Mouse (Mus musculus) gastrocnemius, adult 2 months (tissue): Measurements from ENCODE around the gene Mrps7. TPM values are rescaled to one million over a fixed set of nuclear protein-coding genes. Genes with fewer than 3 reads are reported as not detected.

Source experiments
- DNase-seq: peaks from one replicate; pipeline ENCODE4 v3.0.0; 2022
- H3K27ac ChIP-seq: fragments of 200-600 bp; 2 replicates; pipeline ENCODE4 v1.8.1; 2022; ENCODE audit warnings: mild to moderate bottlenecking
- H3K4me3 ChIP-seq: fragments of 200-600 bp; 2 replicates; pipeline ENCODE4 v1.8.1; 2022; ENCODE audit warnings: mild to moderate bottlenecking, moderate library complexity
- CTCF ChIP-seq: fragments of 200-600 bp; IDR thresholded peaks from 2 replicates; pipeline ENCODE4 v1.8.1; 2022; ENCODE audit warnings: antibody characterized with exemption, mild to moderate bottlenecking, moderate library complexity
- intact Hi-C: fragments of 180-260 bp; cut with DNase I; formaldehyde crosslinking; loops from one replicate; pipeline ENCODE4 v1.15.1; 2025
- total RNA-seq, 2 experiments: library from RNA; stranded (reverse); gene quantifications; 2 replicates each; pipeline ENCODE4 v1.2.3; 2021

Gene Mrps7
- total RNA-seq, 2 experiments from 2014 or later = 66.8 to 88.5 TPM

DNA sequence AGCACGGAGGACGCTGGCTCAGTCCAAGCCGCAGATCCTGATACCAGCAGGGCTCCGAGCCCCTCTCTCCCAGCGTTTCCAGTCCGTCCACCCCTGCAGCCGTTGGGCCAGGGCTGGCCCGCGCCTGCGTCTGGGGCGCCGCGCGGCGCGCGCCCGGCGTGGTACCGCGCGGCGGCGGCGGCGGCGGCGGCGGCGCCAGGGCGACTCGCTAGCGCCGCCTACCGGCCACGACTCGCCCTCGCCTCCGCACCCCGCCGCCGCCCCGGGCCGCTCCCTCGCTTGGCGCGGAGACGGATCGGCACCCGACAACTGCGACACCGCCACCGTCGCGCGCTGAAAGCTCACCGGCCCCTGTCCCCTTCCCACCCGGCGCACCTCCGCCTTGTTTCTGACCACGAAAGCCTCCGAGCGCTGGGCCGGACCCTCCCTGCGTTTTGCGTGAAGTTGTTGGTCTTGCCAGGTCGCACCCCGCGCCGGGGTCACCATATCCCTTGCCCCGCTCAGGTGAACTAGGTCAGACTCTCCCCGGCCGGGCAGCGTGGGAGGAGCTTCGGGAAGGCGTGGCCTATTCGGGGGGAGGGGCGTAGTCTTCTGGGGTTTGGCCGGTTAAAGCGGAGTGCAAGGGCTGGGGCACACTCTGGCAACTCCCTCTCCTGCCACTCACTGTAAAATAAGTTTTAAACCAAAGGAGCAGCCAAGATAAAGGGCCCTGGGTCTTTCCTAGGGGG is 8.8 kb downstream of the Mrps7 start, which contains the start of gene Mif4gd:
Gene Mif4gd, minus strand, starts transcription at position 560 of the 728 bp plus-strand sequence.
- intact Hi-C loops = loop anchor here (5.0 kb wide), 2 partner anchors 75 to 130 kb away; partner anchors contain the start of gene Sumo2
- DNase-seq = peak; percentile 95
- peak; percentile 69 for TF ChIP-seq CTCF
- H3K27ac ChIP-seq = peak within 1 kb of the TSS; percentile 100
- H3K4me3 ChIP-seq = peak within 1 kb of the TSS; percentile 94

DNA sequence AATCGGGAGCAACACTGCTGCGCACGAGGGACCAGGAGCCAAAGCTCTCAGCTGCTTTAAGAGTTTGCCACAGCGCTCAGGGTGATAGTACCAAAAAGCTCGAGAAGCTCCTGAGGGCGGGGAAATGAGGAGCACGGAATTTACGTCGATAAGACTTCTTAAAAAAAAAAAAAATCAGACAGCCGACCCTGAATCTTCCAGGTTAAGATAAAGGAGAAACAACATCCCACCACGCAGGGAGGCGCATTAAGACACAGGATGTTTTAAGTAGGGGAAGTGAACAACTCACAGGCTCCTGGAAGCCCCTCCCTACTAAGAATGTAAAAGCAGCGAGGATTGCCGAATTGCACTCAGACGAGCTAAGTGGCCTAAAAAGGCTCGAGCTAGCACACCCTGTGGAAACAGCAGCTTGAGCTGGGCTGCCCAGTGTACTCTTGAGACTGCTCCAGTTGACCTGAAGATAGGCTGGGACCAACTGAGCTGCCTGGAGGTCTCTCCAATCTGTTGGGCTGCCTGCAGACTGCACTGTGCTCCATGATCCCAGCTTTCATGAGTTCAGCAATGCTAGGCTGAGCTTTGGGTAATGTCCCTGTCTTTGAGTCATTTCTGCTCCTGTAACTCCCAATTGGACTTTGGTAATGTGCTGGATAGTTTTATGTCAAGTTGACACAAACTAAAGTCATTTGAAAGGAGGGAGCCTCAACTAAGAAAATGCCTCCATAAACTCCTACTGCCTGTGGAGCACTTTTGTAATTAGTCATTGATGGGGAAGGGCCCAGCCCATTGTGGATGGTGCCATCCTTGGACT is 9.6 kb downstream of the Mrps7 start:
- Histone ChIP-seq H3K4me3 (peak overlapping the region; percentile 94), H3K27ac (peak overlapping the region; percentile 100)
- DNase-seq = no peak
- intact Hi-C loops = loop anchor here (5.0 kb wide), 2 partner anchors 76 to 131 kb away; partner anchors contain the start of gene Sumo2
- no peak for TF ChIP-seq CTCF

DNA sequence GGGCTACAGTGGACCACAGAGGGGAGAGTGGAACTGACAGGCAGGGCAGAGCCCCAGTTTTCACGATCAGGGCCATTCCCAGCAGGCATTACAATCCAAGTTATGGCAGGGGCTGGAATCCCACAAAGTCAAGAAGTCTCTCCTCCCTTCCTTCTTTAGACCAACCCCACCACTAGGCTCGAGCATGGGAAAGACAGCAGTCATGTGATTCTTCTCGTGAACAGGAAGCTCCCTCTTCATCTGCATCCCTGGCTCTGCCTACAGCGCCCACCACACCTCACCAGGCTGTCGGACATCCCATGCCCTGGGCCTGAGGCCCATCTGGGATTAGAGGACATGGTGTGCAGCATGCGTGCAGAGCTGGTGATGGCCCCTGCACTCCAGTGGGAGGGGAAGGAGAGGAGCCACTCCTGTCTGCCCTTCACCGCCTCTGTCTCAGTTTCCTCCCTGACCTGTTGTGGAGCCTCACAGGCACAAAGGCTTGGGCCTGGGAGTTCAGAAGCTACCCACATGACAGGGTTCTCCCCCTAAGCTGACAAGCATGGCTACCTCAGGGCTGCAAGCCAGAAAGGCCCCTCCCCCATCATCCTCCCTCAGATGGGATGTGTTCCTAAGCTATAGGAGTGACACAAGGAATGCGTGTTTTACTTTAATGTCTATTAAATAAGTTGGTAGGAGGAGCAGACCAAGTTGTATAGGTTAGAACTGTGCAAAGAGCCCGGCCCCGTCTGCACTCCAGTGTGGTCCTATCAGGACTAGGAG is 10.8 kb downstream of the Mrps7 start:
- Histone ChIP-seq H3K27ac (peak overlapping the region; percentile 31; the same call in 1 of the 2 replicates), H3K4me3 (no peak overlapping the region)
- TF ChIP-seq CTCF = no peak
- DNase-seq = no peak
- intact Hi-C loops = loop anchor here (5.0 kb wide), 2 partner anchors 77 to 132 kb away; partner anchors contain the start of gene Sumo2

DNA sequence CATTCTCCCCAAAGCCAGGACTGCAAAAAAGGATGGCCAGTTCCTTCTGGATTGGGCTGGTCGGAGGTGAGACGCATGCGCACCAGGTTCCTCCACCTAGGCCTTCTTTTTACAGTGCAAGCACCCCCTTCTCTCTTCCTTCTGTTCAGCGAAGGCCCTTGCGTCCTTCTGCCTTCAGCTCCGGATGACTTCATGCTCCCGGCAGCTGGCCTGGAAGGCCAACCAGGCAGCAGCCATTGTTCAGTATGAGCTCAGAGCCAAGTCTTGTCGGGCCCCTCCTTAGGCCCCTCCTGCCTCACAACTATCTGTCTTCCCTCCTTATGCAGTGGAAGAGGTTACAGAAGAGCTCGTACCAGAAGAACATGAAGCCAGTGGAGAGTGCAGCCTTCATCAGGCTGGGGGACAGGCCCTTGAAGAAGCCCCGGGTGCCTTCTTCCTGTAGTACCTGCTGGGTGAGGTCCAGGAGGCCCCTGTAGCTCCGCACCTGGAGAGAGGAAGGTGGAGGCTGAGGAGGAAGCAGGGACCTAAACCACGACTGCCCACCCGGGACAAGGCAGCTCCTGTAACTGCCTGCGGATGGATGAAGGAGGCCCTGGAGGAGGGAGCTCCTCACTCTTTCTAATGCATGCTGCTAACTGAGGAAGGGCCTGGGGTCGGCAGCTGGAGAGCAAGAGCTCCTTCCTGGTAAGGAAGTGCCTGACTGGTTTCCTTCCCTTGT is 11.5 kb downstream of the Mrps7 start:
- no peak overlapping the region for H3K4me3 ChIP-seq
- H3K27ac ChIP-seq = peak overlapping the region; percentile 48
- TF ChIP-seq CTCF = no peak
- no peak for DNase-seq
- intact Hi-C loops = no loop called here

DNA sequence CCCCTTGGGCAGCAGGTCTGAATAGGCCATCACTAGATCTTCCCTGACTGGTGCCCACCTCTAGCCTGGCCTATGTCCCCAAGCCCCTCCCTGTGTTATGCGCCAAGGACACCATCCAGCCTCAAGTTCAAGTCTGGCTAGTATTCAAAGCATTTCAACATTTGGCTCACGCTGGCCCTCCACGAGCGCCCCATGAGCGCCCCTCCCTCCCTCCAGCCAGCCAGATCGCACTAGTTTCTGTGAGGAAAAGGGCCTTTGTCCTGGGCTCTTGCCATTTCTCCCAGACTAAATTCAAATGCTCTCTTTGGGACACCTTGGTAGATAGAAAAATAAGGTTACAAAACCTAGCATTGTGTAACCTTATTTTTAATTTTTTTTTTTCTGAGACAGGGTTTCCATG is 12.2 kb downstream of the Mrps7 start:
- Histone ChIP-seq H3K4me3 (no peak overlapping the region), H3K27ac (peak overlapping the region; percentile 48)
- intact Hi-C loops = no loop called here
- DNase-seq = no peak
- TF ChIP-seq CTCF = no peak

DNA sequence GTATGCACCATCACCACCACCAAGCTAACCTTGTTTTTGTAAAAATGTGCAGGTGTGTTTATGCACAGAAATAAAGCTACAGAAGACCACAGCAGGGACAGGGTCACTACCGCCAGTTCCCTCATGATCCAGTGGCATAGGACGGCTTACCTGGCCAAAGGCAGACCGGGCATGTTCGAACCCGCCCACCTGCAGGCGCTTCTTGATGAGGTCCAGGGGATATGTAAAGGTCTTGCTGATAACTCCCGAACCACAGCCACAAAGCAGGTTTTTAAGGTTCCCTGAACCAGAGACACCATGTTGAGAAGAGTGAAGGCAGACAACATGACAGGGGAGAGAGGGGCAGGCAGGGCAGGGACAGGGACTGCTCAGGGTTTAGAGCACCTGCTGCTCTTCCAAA is 12.6 kb downstream of the Mrps7 start:
- Histone ChIP-seq H3K27ac (peak overlapping the region; percentile 38; the same call in 1 of the 2 replicates), H3K4me3 (no peak overlapping the region)
- no peak for DNase-seq
- no peak for TF ChIP-seq CTCF
- intact Hi-C loops = no loop called here

DNA sequence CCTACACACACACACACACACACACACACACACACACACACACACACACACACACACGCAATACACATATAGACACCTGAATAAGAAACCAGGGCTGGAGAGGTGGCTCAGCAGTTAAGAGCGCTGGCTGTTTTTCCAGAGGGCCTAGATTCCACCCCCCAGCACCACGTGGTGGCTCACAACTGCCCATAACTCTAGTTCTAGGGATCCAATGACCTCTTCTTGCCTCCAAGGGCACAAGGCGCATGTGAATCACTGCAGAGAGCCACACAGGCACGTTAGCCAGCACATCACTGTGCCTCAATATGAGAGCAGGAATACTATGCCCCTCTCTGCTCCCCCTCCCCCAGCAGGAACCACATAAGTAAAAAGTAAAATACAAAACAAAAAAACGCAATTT is 13.2 kb downstream of the Mrps7 start:
- intact Hi-C loops = no loop called here
- DNase-seq = peak; percentile 48
- TF ChIP-seq CTCF = no peak
- no peak overlapping the region for H3K4me3 ChIP-seq
- peak overlapping the region; percentile 24 for H3K27ac ChIP-seq

DNA sequence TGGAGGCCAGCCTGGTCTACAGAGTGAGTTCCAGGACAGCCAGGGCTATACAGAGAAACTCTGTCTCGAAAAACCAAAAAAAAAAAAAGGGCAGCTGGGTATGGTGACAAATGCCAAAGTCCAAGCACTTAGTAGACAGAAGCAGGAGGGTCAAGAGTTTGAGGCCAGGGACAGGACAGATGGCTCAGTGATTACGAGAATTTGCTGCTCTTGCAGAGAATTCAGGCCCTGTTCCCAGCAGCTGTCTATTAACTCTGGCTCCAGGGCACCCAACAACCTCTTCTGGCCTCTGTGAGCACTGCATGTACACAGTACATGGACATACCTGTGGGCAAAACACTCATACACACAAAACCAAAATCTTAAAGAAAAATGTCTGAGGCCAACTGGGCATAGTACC is 14.3 kb downstream of the Mrps7 start:
- Histone ChIP-seq H3K27ac (no peak overlapping the region), H3K4me3 (no peak overlapping the region)
- TF ChIP-seq CTCF = no peak
- intact Hi-C loops = no loop called here
- no peak for DNase-seq

DNA sequence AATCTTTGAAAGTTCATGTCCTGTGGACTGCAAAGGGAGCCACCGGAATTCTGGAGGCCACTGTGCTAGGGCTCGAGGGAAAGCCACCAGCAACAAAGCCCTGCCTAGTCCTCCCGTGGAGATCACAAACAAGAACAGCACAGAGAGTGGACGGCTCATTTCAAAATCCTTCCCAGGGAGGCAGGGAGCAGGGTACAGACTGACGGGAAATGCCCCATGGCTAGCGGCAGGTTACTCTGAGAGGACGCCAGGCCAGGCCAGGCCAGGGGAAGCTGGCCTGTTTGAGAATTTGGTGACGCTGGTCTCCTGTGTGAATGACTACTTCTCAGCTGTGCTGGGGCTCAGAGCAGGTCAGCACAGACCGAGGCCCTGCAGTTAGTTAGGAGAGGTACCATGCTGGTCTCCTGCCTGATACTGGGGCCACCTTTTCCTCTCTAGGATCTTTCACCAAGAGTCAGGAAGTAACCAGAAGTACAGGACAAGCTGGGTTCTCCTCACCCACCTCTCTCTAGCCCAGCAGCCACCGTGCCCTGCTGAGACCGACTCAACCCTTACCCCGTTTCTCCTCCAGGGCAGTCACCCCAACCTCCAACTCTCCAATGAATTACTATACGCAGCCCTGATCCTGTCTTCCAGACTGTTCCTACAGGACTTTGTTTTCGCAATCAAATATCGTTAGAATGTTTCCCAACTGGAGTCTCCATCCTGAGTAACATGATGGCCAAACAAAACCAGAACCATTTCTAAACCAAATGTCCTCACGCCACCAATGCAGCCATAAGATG is 15.2 kb downstream of the Mrps7 start:
- no peak for DNase-seq
- no peak for TF ChIP-seq CTCF
- intact Hi-C loops = no loop called here
- Histone ChIP-seq H3K4me3 (no peak overlapping the region), H3K27ac (no peak overlapping the region)

DNA sequence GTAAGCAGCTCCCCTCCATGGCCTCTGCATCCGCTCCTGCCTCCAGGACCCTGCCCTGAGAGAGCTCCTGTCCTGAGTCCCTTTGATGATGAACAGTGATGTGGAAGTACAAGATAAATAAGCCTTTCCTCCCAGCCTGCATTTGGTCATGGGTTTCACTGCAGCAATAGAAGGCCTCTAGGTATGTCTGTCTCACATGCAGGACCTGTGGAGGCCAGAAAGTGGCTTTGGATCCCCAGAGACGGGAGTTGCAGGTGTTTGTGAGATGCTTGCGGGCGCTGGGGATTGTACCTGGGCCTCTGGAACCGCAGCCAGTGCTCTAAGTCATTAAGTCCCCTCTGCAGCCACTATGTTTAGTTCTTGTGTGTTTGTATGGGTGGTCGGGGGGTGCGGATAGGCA is 16.2 kb downstream of the Mrps7 start:
- no peak overlapping the region for H3K27ac ChIP-seq
- no peak for DNase-seq
- intact Hi-C loops = no loop called here

DNA sequence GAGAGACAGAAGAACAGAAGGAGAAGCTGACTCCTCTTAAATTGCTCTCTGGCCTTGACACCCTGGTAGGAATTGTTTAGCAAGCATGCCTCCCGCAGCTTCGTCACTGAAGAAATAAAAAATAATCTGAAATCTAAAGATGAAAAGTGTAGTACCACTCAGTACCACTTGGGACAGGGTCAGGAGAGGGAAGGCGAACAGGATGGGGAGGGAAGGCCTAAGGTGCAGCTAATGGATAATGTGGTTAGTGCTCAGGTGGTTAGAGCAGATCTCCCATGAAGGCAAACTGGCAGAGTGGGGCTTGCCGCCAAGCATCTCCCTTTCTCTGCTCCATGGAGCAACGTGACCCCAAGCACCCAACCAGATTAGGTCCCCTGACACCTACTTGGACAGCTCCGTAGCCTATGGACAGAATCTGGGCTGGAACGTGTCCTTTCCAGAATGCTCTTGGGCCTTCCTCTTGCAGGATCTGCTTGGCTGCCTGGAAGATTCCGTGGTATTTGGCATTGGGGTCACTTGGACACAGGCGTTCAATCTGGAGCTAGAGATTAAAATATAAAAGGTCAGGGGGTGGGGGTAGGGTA is 19.9 kb downstream of the Mrps7 start:
- intact Hi-C loops = no loop called here
- peak; percentile 43; the same call in 1 of the 2 replicates for TF ChIP-seq CTCF
- H3K27ac ChIP-seq = peak overlapping the region; percentile 32; the same call in 1 of the 2 replicates
- H3K4me3 ChIP-seq = no peak overlapping the region
- DNase-seq = no peak

More for the DNA sequence above, 16.2 kb downstream of the Mrps7 start:
- H3K4me3 ChIP-seq = no peak overlapping the region
- no peak for TF ChIP-seq CTCF
